Mouse (Mus musculus): Measurements from ENCODE around the gene Rabepk. TPM values are rescaled to one million over a fixed set of nuclear protein-coding genes. Genes with fewer than 3 reads are reported as not detected.
"Not testable (repeated sequence)": the region's sequence is repeated elsewhere in the genome, so short reads cannot be mapped to it uniquely, and the experiment has no call there.

Gene Rabepk
- polyA plus RNA-seq, 2 experiments from 2014 or later, result 49.8 to 60.5 TPM

DNA sequence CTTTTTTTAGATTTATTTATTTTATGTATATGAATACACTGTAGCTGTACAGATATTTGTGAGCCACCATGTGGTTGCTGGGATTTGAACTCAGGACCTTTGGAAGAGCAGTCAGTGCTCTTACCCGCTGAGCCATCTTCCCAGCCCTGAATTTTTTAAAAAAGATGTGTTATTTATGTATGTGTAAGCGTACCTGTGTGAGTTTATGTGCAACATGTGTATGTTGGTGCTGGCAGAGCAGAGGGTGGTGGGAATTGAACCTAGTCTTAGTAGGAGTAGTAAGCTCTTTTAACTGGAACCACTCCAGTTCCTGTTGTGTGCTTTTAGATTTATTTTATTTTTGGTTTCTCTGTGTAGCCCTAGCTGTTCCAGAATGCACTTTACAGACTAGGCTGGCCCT is 4.5 kb upstream of the Rabepk start:
- no peak for ATAC-seq

DNA sequence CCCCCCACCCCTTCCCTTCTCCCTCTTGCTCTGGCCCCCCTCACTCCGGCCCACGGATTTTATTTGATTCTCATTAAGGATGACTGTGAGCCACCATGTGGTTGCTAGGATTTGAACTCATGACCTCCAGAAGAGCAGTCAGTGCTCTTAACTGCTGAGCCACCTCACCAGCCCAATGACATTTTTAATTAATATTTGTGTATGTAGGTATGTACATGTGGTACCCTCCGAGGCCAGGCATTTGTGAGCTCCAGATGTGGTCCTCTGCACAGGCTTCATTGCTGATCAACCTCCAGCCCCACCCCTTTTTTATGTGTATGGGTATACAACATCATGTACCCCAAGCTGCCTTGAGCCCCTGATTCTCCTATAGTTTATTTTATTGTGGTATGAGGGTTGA is 4.0 kb upstream of the Rabepk start:
- no peak for ATAC-seq

DNA sequence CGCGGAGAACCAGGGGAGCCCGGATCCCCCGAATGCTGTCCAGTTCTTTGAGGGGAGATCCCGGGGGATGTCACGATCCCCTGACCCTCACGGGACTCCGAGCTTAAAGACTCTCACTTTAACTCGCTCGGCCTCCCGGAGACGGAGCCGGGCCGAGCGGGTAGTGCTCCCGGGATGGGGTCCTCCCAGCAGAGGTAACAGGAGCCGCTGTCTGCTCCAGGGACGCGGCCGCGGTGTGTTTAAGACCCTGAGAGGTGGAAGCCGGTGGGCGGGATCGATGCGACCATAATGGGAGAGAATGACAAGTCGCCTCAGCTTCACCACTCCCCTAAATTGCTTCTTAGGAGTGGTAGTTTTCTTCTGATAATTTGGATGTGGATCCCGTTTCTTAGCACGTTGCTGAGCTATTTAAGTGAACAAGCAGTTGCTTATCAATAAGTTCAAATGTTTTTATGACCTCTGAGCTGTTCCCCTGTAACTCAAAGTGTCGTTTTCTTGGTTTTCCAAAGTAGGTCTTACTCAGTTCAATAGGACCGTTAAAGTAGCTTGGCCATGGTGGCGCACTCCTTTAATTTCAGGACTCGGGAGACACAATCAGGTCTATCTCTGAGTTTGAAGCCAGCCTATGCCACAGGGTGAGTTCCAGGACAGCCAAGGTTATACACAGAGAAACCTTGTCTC is 3.0 kb upstream of the Rabepk start:
- peak; percentile 7 for ATAC-seq

DNA sequence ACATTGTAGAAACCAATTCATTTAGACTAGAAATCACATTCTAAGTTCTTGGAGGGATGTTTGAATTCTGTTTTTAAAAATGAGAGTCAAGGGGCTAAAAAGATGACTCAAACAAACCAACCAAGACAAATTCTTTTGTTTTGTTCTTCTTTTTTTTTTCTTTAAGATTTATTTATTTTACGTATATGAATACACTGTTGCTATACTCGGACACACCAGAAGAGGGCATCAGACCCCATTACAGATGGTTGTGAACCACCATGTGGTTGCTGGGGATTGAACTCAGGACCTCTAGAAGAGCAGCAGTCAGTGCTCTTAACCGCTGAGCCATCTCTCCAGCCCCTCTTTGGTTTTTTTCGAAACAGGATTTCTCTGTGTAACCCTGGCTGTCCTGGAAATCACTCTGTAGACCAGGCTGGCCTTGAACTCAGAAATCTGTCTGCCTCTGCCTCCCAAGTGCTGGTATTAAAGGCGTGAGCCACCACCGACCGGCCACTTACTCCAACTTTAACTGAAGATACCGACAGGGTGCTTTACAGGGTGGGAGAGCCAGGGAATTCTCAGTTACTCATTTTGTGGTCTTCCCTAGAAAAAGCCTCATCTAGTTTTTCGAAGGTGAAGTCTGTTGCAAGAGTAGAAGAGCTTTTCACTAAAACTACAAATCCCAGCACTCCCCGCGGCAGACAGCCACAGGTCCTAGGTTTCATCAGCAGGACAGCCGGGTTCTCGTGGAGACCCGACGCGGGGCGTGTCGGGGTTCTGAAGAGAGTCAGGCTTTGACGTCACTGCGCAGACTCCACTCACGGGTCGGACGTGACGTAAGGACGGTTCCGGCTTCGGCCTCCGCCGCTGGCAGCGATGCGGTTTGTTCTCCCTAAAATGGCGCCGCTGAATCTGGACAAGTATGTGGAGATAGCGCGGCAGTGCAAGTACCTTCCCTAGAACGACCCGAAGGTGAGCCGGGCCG is 2.1 kb upstream of the Rabepk start:
- peak; percentile 90 for ATAC-seq

DNA sequence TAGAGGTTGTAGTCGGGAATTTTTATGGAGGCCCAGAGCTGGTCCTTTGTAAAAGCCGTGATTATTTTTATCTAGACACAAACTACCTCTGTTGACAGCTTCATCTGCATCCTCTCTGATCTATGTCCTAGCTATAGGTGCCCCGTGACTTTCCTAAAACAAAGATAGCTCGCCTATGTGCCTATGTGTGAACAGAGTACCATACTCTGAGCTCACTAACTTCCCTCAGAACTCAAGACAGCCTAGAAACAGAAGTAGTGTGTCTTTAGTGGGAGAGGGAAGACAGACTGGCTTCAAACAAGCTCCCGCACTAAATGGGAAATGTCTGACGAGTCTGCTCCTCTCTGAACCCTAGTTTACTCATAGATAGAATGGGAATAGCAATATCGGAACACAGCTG is 659 bp upstream of the Rabepk start:
- no peak for ATAC-seq

DNA sequence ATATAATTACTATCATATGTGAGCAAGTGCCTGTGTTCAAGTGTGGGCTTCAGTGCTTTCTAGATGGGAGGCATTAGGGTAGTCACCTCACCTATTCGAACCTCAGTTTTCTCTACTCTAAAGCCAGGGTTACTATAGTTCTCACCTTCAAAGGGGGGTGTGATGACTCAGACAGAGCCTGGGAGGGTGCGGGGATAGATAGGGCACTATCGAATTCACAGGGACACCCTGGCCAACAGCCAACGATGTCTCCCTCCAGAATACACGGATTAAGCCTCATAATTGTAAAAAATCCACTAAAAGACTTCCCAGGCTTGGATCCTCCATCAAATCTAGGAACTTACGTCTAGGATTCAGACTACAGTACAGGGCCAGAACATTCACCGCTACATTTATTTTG is 4.3 kb downstream of the Rabepk start:
- no peak for ATAC-seq

DNA sequence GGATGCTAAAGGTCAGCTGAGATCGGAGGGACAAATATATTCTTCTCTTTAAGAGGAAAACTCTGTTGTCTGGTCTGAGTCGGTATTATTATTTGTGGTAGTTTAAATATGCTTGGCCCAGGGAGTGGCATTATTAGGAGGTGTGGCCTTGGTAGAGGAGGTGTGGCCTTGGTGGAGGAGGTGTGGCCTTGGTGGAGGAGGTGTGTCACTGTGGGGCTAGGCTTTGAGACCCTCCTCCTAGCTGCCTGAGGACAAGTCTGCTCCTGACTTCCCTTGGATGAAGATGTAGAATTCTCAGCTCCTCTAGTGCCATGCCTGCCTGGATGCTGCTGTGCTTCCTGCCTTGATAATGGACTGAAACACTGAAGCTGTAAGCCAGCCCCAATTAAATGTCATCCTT is 5.2 kb downstream of the Rabepk start:
- ATAC-seq, result no peak

DNA sequence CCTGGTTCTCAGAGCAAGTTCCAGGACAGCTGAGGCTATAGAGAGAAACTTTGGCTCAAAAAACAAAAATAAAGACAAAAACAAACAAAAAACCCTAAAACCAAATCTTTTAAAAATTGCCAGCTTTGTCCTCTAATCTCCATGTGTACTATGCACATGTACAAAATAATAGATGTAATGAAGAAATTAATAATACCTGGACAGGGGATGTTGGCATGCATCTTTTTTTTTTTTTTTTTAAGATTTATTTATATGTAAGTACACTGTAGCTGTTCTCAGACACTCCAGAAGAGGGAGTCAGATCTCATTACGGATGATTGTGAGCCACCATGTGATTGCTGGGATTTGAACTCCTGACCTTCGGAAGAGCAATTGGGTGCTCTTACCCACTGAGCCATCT is 7.2 kb downstream of the Rabepk start:
- ATAC-seq, result not testable (repeated sequence)

DNA sequence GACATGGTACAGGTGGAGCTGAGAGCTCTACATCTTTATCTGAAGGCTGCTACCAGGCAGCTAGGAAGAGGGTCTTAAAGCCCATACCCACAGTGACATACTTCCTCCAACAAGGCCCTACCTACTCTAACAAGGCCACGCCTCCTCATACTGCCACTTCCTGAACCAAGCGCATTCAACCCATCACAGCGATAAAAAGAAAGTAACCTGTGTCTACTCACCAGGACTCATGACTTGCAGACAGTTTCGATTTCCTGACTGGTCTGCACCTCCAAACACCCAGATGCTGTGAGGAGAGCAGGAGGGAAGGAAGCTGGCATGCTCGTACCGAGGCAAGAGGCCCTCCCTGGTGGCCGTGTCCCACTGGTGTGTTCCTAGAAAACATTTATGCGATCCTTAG is 9.4 kb downstream of the Rabepk start:
- peak; percentile 99 for ATAC-seq

DNA sequence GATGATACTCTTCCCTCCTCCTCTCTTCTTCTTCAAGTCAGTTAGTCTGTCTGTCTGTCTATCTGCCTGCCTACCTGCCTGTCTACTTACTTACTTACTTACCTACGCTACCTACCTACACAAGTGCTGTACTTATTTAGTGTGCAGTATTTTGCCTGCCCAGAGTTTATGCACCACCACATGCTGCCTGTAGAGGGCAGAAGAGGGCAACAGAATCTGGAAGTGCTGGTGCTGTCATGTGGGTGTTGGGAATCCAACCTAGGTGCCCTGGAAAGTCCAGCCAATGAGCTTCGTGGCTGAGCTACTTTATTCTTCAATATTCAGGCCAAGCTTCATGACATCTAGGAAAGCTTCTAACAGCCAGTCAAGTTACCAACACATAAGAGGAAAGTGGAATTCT is 15.6 kb downstream of the Rabepk start:
- ATAC-seq, result peak; percentile 79

DNA sequence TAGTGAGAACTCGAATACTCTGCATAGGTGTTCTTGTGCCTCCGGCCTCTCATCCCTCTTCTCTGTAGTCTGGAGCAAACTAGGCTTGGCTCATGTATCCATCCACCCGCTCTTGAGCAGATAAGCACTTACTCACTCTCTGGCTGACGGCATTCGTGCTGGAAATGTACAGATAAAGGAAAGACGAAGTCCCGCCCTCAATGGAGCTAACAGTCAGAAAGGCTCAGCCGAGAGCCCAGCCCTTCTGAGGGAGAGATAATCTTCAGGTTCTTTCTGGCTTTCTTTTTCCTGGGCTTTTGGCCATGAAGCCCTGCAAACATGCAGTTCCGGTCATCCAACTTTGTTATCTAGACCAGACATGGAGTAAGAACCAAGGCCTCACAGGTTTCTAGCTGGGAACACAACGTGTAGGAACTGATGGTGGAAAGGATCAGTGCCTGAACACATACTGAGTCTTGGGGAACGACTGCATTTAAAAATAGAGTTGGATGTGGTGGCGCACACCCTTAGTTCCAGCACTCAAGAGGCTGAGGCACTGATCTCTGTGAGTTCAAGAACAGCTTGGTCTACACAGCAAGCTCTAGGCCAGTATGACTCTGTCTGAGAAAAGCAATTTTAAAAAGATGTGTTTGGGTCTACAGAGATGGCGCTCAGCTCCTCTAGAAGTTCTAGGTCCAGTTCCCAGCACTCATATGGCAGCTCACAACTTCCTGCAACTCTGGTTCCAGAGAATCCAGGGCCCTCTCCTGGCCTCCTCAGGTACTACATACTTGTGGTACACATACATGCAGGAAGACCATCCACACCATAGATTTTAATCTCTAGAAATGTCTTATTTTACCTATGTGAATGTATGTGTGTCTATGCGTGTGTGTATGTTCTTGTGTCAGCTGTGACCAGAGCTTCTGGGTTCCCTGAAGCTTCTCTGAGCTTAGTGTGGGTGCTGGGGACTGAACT is 16.4 kb downstream of the Rabepk start:
- ATAC-seq, result no peak

DNA sequence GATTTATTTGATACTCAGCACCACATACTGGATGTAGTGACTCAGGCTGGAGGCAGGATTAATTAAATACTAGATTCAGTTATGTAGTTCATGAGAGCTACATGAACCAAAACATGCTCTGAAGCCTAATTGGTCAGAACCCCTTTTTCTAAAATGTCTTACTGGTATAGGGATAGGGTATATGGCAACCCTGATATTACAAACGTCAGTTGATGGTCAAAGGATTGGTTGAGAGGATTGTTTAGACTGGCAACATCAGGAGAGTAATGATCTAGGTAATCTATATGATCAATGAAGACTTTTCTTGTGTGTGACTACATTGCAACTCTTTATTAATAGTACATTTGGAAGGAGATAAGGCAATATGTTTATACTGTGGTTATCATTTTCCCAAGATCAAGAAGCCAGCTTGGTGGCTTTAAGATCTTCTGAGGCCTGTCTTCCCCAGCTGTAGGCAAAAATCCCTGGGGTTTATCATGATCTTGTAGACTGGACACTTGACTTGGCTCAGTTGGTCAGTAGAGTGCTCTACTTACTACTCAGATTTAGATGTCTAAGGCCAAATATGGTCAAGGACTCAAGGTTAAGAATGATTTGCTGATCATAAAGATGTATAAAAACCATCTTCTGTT is 22.4 kb downstream of the Rabepk start:
- no peak for ATAC-seq

DNA sequence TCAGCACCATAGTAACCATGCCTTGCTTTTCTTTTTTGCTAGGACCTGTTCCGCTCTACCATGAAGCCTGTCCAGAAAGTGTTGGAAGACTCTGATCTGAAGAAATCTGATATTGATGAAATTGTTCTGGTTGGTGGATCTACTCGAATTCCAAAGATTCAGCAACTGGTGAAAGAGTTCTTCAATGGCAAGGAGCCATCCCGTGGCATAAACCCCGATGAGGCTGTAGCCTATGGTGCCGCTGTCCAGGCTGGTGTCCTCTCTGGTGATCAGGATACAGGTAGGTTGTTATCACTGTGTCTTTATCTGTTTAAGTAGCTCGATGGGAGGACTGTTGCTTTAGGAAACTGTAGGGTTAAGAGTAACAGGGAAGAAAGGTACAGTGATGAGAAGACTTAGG is 25.2 kb downstream of the Rabepk start:
- no peak for ATAC-seq

DNA sequence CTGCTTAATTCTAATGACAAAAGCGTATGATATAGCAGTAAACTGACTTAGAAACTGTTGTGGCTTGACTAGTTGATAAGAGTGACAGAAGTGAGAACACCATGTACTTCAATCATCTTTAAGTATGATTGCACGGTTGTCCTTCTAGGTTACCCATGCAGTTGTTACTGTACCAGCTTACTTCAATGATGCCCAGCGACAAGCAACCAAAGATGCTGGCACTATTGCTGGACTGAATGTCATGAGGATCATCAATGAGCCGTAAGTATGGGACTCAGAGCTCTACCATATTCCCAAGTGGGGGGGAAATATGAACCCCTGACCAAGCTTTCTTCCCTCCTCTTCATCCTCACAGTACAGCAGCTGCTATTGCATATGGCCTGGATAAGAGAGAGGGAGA is 26.0 kb downstream of the Rabepk start:
- ATAC-seq, result no peak

DNA sequence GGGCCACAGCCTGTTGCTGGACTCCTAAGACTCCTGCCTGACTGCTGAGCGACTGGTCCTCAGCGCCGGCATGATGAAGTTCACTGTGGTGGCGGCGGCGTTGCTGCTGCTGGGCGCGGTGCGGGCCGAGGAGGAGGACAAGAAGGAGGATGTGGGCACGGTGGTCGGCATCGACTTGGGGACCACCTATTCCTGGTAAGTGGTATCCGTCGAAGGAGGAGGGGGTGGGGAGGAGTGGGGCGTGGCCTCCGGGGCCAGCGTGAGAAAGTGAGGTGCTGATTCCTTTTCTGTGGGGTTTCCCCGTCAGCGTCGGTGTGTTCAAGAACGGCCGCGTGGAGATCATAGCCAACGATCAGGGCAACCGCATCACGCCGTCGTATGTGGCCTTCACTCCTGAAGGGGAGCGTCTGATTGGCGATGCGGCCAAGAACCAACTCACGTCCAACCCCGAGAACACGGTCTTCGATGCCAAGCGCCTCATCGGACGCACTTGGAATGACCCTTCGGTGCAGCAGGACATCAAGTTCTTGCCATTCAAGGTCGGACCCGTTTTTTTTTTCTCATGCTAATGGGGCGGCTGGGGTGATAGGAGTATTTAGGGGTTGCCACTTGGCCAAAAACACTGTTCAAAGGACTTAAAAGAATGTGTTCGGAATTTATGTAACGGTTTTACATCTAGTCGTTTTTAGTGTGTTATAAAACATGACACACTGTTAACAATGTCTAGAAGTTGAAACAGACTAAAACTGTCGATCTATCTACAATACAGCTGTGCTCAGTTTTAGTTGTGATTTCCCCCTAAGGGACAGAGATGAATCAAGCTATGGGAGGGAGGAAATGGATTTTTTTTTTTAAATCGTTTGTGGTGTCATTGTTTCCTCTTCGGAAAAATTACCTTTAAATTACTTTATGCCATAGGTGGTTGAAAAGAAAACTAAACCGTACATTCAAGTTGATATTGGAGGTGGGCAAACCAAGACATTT is 27.2 kb downstream of the Rabepk start:
- peak; percentile 44 for ATAC-seq

DNA sequence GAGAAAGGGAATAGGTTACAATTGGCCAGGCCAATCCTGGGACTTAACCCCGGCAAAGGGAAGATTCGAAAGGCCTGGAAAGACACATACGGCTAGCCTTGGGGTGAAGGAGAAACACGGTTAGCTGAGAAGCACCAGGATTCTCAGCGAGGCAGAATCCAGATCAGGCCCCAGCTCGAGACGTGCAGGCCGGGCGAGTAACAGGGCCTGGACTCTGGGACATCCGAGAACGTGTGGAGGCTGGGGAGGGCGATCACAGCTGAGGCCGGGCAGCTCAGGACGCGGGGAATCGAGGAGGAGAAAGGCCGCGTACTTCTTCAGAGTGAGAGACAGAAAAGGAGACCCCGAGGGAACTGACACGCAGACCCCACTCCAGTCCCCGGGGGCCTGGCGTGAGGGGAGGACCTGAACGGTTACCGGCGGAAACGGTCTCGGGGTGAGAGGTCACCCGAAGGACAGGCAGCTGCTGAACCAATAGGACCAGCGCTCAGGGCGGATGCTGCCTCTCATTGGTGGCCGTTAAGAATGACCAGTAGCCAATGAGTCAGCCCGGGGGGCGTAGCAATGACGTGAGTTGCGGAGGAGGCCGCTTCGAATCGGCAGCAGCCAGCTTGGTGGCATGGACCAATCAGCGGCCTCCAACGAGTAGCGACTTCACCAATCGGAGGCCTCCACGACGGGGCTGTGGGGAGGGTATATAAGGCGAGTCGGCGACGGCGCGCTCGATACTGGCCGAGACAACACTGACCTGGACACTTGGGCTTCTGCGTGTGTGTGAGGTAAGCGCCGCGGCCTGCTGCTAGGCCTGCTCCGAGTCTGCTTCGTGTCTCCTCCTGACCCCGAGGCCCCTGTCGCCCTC is 28.1 kb downstream of the Rabepk start, which contains the start of gene Hspa5:
Gene Hspa5 (plus strand): TSS at position 603 of the 859 bp plus-strand sequence.
- ATAC-seq, result peak; percentile 85

DNA sequence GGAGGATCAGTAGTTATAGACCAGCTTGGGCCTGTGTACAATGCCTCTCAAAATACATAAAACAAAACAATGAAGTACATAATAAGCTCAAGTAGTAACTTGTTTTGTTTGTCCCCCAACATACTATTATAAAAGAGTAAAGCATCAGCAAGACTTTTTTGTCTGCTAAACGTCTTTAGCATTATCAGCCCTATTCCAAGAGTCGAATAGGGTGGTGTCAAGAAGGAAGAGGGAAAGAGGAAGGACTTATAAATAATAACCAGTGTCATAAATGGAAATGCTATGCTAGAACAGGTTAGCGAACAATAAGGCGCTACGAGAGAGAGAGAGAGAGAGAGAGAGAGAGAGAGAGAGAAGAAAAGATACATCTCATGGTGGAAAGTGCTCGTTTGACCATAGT is 28.8 kb downstream of the Rabepk start:
- ATAC-seq, result no peak

DNA sequence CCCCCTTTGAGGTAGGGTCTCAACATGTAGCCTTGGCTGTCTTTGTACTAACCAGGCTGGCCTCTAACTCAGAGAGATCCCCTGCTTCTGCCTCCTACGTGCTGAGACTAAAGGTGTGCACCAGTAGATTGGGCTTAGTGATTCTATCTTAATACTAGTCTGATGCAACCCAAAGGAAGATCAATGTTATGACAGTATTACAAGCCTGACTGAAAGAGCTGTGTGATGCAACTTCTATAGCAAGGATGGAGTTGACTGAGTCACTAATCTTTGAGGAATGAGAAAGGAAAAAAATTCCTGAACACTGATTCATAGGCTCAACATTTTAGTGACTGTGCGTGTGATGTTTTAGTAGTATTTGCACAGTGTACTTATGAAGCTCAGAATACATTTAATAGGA is 29.7 kb downstream of the Rabepk start:
- ATAC-seq, result no peak

DNA sequence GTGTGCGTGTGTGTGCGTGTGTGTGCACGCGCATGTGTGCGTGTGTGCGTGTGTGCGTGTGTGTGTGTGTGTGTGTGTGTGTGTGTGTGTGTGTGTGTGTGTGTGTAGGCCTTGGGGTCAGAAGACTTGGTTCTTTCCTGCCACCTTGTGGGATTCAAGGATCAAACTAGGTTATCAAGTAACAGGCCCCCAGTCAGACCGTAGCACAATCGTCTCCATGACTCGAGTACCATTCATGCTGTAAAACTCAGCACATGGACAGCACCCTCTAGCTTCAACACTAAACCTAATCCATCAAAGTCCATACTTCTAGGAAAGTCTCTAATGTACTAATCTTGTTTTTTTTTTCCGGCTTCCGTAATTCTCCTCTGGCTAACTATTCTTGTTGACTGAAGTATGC is 34.9 kb downstream of the Rabepk start:
- no peak for ATAC-seq

DNA sequence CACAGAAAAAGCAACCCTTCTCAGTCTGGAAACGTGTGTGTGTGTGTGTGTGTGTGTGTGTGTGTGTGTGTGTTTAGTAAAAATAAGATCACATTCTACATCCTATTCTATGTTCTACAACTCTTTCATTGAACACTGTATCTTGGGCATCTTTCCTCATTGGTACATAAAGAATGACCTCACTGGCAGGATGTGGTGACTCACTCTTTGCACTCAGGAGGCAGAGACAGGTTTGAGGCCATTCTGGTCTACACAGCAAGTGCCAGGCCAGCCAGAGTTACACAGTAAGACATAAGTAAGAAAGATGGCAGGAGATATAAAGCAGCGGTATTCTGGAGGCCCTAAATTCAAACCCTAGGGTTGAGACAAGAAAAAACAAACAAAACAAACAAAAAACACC is 36.8 kb downstream of the Rabepk start:
- ATAC-seq, result peak; percentile 68
